Mouse (Mus musculus) left cerebral cortex, postnatal 25 days (tissue): ENCODE results near the gene Ubqln4. TPM values are rescaled to one million over a fixed set of nuclear protein-coding genes. Genes with fewer than 3 reads are reported as not detected.

Experiments
- DNase-seq, 2 experiments: peaks; one replicate each; pipeline ENCODE4 v3.0.0; 2022; ENCODE audit warnings: low spot score in 2 of 2, mixed read lengths in 1 of 2
- intact Hi-C: fragments of 180-260 bp; cut with DNase I; formaldehyde crosslinking; loops from one replicate; pipeline ENCODE4 v1.15.1; 2025
- microRNA-seq, 2 experiments: library from miRNA; unstranded; fragments of <30 nt; microRNA quantifications; one replicate each; pipeline ENCODE4 v1.2.0; 2022
- total RNA-seq, 2 experiments: library from RNA; stranded (reverse); gene quantifications; 2 replicates each; pipeline ENCODE4 v1.2.3; 2021

Ubqln4 gene
- total RNA-seq, 2 experiments from 2014 or later, result 128 to 129 TPM

GRCm38 (mm10) chr3:88618074-88618871, 64.7 kb downstream of the Ubqln4 start:
- intact Hi-C loops, result no loop called here
- DNase-seq, result no peak

Small RNA genes lying within 50 kb of the gene (microRNA-seq; reads per million reads assigned to microRNA genes)
- gene Mir1905, result 0 reads per million in 2 experiments

Other genes with a start within 250 kb of the Ubqln4 start
- 10 to 100 TPM; 91.0 to 91.4 TPM for gene Glmp, start 228.7 kb upstream of the Ubqln4 start, total RNA-seq
- 1 to 10 TPM; 1.2 to 2.6 TPM for gene Tmem79, start 217.6 kb upstream of the Ubqln4 start, total RNA-seq
- gene Smg5, start 217.5 kb upstream of the Ubqln4 start, total RNA-seq, result 10 to 100 TPM; 68.4 to 77.9 TPM
- gene Paqr6, start 189.2 kb upstream of the Ubqln4 start, total RNA-seq, result 1 to 10 TPM; 4.9 to 5.2 TPM
- 1 to 10 TPM; 1.0 to 1.1 TPM for gene Bglap3, start 181.0 kb upstream of the Ubqln4 start, total RNA-seq
- not detected for gene Bglap2, start 175.1 kb upstream of the Ubqln4 start, total RNA-seq
- 1 to 10 TPM in 1 of 2 experiments, under 1 TPM in 1; 0.96 to 4.2 TPM for gene Bglap, start 169.3 kb upstream of the Ubqln4 start, total RNA-seq
- 1 to 10 TPM; 5.1 to 6.2 TPM for gene Pmf1, start 143.4 kb upstream of the Ubqln4 start, total RNA-seq
- 10 to 100 TPM; 77.4 to 79.3 TPM for gene Slc25a44, start 128.6 kb upstream of the Ubqln4 start, total RNA-seq
- gene Sema4a, start 92.6 kb upstream of the Ubqln4 start, total RNA-seq, result 10 to 100 TPM; 49.2 to 57.9 TPM
- gene Lmna, start 43.8 kb upstream of the Ubqln4 start, total RNA-seq, result 10 to 100 TPM; 42.1 to 48.7 TPM
- gene Mex3a, start 21.4 kb upstream of the Ubqln4 start, total RNA-seq, result 1 to 10 TPM; 2.8 to 3.0 TPM
- gene Rab25, start 5.5 kb upstream of the Ubqln4 start, total RNA-seq, result not detected
- gene Lamtor2, start 684 bp upstream of the Ubqln4 start, total RNA-seq, result 10 to 100 TPM; 96.9 to 99.5 TPM
- gene Ssr2, start 22.1 kb downstream of the Ubqln4 start, total RNA-seq, result 100 to 1,000 TPM in 1 of 2 experiments, 10 to 100 TPM in 1; 97.7 to 106 TPM
- gene Arhgef2, start 52.2 kb downstream of the Ubqln4 start, total RNA-seq, result 100 to 1,000 TPM; 245 to 246 TPM
- not detected for gene Rxfp4, start 99.4 kb downstream of the Ubqln4 start, total RNA-seq
- 10 to 100 TPM; 54.0 to 57.1 TPM for gene Khdc4, start 132.0 kb downstream of the Ubqln4 start, total RNA-seq
- gene Rit1, start 163.1 kb downstream of the Ubqln4 start, total RNA-seq, result 10 to 100 TPM; 49.1 to 49.9 TPM
- 100 to 1,000 TPM; 527 to 544 TPM for gene Syt11, start 221.4 kb downstream of the Ubqln4 start, total RNA-seq